Mouse (Mus musculus): ENCODE data around the gene Ado. TPM values are rescaled to one million over a fixed set of nuclear protein-coding genes. Genes with fewer than 3 reads are reported as not detected.

Gene Ado
- polyA plus RNA-seq, 1 experiment: 10.2 TPM

- no peak for TF ChIP-seq POLR2A (IDR thresholded peaks at IDR 0.05; ENCODE audit: low read depth, low read length)
- TF ChIP-seq CTCF (IDR thresholded peaks at IDR 0.05; ENCODE audit: extremely low read depth, insufficient read length, insufficient replicate concordance, low read depth, low read length): no peak
- Histone ChIP-seq H3K27ac (ENCODE audit: insufficient read depth, low read depth, low read length) (no peak overlapping the region), H3K36me3 (ENCODE audit: control insufficient read depth, insufficient read depth, low read length) (no peaks in the 10 kb centered on the region), H3K4me1 (ENCODE audit: control insufficient read depth, insufficient read depth, insufficient read length, low read length) (no peaks in the 10 kb centered on the region), H3K27me3 (ENCODE audit: control insufficient read depth, insufficient read depth, low read length) (no peaks in the 10 kb centered on the region), H3K4me3 (ENCODE audit: low read depth, low read length) (no peak overlapping the region)
- 60% methylated on average over 14 of the region's 14 CpGs for WGBS
Measured at GRCm38 (mm10) chr10:67571443-67571842, 22.7 kb upstream of the Ado start.

GRCm38 (mm10) chr10:67569539-67569938, 20.8 kb upstream of the Ado start:
- H3K4me1 ChIP-seq (ENCODE audit: control insufficient read depth, insufficient read depth, insufficient read length, low read length): no peaks in the 10 kb centered on the region
- TF ChIP-seq CTCF (IDR thresholded peaks at IDR 0.05; ENCODE audit: extremely low read depth, insufficient read length, insufficient replicate concordance, low read depth, low read length): no peak
- no peak for TF ChIP-seq POLR2A (IDR thresholded peaks at IDR 0.05; ENCODE audit: low read depth, low read length)
- H3K27ac ChIP-seq (ENCODE audit: insufficient read depth, low read depth, low read length): no peak overlapping the region
- H3K27me3 ChIP-seq (ENCODE audit: control insufficient read depth, insufficient read depth, low read length): no peaks in the 10 kb centered on the region
- H3K4me3 ChIP-seq (ENCODE audit: low read depth, low read length): no peak overlapping the region
- no peaks in the 10 kb centered on the region for H3K36me3 ChIP-seq (ENCODE audit: control insufficient read depth, insufficient read depth, low read length)
- 74% methylated on average over 7 of the region's 7 CpGs for WGBS

- H3K4me3 ChIP-seq (ENCODE audit: low read depth, low read length): no peak overlapping the region
- WGBS: 37% methylated on average over 8 of the region's 8 CpGs
- H3K27ac ChIP-seq (ENCODE audit: insufficient read depth, low read depth, low read length): no peak overlapping the region
- TF ChIP-seq CTCF (IDR thresholded peaks at IDR 0.05; ENCODE audit: extremely low read depth, insufficient read length, insufficient replicate concordance, low read depth, low read length): no peak
- H3K27me3 ChIP-seq (ENCODE audit: control insufficient read depth, insufficient read depth, low read length): no peaks in the 10 kb centered on the region
- H3K36me3 ChIP-seq (ENCODE audit: control insufficient read depth, insufficient read depth, low read length): no peaks in the 10 kb centered on the region
- H3K4me1 ChIP-seq (ENCODE audit: control insufficient read depth, insufficient read depth, insufficient read length, low read length): no peaks in the 10 kb centered on the region
Measured at GRCm38 (mm10) chr10:67566104-67566503, 17.3 kb upstream of the Ado start.

DNA sequence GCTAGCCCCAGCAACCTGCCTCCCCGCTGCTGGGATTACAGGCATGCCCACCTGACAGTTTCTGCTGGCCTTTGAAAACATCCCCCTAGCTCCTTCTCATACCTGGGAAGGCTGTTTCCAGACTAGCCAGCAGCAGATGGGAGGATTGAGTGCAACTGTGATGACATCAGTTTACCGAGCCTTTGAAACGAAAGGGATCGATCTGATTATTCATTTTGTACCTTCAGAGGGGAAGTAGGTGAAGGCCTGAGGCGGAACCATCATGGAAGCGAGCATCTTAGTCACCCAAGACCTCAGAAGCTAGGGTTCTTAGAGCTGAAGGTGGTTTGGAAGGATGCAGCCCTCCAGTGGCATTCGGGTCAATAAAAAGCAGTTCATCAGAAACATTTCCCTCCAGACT, 15.8 kb upstream of the Ado start:
- Histone ChIP-seq H3K4me1 (ENCODE audit: control insufficient read depth, insufficient read depth, insufficient read length, low read length) (no peaks in the 10 kb centered on the region), H3K4me3 (ENCODE audit: low read depth, low read length) (no peak overlapping the region), H3K27me3 (ENCODE audit: control insufficient read depth, insufficient read depth, low read length) (no peaks in the 10 kb centered on the region), H3K27ac (ENCODE audit: insufficient read depth, low read depth, low read length) (no peak overlapping the region), H3K36me3 (ENCODE audit: control insufficient read depth, insufficient read depth, low read length) (no peaks in the 10 kb centered on the region)
- TF ChIP-seq CTCF (IDR thresholded peaks at IDR 0.05; ENCODE audit: extremely low read depth, insufficient read length, insufficient replicate concordance, low read depth, low read length) (no peak), POLR2A (IDR thresholded peaks at IDR 0.05; ENCODE audit: low read depth, low read length) (no peak)
- 87% methylated on average over 7 of the region's 7 CpGs for WGBS

GRCm38 (mm10) chr10:67561185-67561584, 12.4 kb upstream of the Ado start:
- TF ChIP-seq CTCF (IDR thresholded peaks at IDR 0.05; ENCODE audit: extremely low read depth, insufficient read length, insufficient replicate concordance, low read depth, low read length): no peak
- TF ChIP-seq POLR2A (IDR thresholded peaks at IDR 0.05; ENCODE audit: low read depth, low read length): no peak
- Histone ChIP-seq H3K27ac (ENCODE audit: insufficient read depth, low read depth, low read length) (no peak overlapping the region), H3K4me1 (ENCODE audit: control insufficient read depth, insufficient read depth, insufficient read length, low read length) (no peaks in the 10 kb centered on the region), H3K4me3 (ENCODE audit: low read depth, low read length) (no peak overlapping the region), H3K27me3 (ENCODE audit: control insufficient read depth, insufficient read depth, low read length) (no peaks in the 10 kb centered on the region), H3K36me3 (ENCODE audit: control insufficient read depth, insufficient read depth, low read length) (no peaks in the 10 kb centered on the region)
- 58% methylated on average over 1 of the region's 1 CpGs for WGBS

DNA sequence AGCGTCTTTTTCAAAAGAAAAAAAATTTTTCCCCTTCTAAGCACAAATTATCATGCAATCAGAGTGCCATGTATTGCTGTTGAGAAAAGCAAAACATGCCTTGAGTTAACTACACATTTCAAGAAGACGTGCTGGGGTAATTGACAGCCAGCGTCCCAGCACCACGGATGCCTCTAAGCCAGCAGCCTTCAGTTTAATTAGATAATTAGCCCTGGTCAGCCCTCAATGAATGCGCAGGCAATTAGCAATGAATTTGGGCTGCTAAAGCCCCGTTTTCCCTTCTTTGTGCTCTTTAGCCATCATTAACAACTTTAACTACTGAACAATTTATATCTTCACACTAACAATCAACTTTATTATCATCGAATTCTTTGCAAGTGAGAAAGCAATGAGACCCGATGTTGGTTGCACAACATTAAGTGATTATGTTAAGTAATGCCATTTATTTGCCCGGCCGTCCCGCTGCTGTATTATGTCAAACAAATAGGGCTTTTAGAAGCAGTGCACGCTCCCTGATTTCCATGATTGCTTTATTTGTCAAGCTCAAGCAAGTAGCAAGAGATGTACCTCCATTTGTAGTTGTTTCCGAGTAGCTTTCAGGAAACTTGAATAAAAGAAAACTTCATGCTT, 11.1 kb upstream of the Ado start:
- no peak overlapping the region for H3K27ac ChIP-seq (ENCODE audit: insufficient read depth, low read depth, low read length)
- H3K4me3 ChIP-seq (ENCODE audit: low read depth, low read length): no peak overlapping the region
- TF ChIP-seq CTCF (IDR thresholded peaks at IDR 0.05; ENCODE audit: extremely low read depth, insufficient read length, insufficient replicate concordance, low read depth, low read length) (no peak), POLR2A (IDR thresholded peaks at IDR 0.05; ENCODE audit: low read depth, low read length) (no peak)
- H3K4me1 ChIP-seq (ENCODE audit: control insufficient read depth, insufficient read depth, insufficient read length, low read length): no peaks in the 10 kb centered on the region
- H3K36me3 ChIP-seq (ENCODE audit: control insufficient read depth, insufficient read depth, low read length): no peaks in the 10 kb centered on the region
- H3K27me3 ChIP-seq (ENCODE audit: control insufficient read depth, insufficient read depth, low read length): no peaks in the 10 kb centered on the region
- 59% methylated on average over 13 of the region's 13 CpGs for WGBS

GRCm38 (mm10) chr10:67558053-67558452, 9.3 kb upstream of the Ado start:
- TF ChIP-seq POLR2A (IDR thresholded peaks at IDR 0.05; ENCODE audit: low read depth, low read length): no peak
- no peak for TF ChIP-seq CTCF (IDR thresholded peaks at IDR 0.05; ENCODE audit: extremely low read depth, insufficient read length, insufficient replicate concordance, low read depth, low read length)
- no peak overlapping the region for H3K27ac ChIP-seq (ENCODE audit: insufficient read depth, low read depth, low read length)
- no peak overlapping the region for H3K4me3 ChIP-seq (ENCODE audit: low read depth, low read length)
- no peaks in the 10 kb centered on the region for H3K4me1 ChIP-seq (ENCODE audit: control insufficient read depth, insufficient read depth, insufficient read length, low read length)
- 82% methylated on average over 4 of the region's 4 CpGs for WGBS
- H3K27me3 ChIP-seq (ENCODE audit: control insufficient read depth, insufficient read depth, low read length): no peaks in the 10 kb centered on the region
- no peaks in the 10 kb centered on the region for H3K36me3 ChIP-seq (ENCODE audit: control insufficient read depth, insufficient read depth, low read length)
